Mouse (Mus musculus): Measurements from ENCODE around the gene BC061237.
"Not testable (repeated sequence)": the region's sequence is repeated elsewhere in the genome, so short reads cannot be mapped to it uniquely, and the experiment has no call there.

BC061237 gene

DNA sequence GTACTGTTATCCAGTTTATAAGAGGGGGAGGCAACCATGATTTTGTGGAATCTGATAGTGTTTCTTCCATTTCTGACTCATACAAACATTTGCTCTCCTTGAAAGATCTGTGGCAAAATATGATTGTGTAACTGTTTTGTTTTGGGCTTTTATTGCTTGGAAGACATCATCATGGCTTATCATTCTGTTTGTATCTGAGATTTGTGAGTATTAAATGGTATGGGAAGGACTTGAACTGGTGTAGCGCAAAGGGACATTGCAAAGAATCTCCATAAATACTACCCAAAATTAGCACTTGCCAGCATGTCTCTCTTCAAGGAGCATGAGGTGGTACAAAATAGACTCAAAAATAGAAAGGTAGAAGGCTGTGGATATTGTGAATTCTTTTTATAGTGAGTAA lies at the start of gene BC061237:
Gene BC061237, plus strand, starts transcription at position 301 of the 400 bp plus-strand sequence.
- not testable (repeated sequence) for DNase-seq (ENCODE audit: low read depth, low spot score)

DNA sequence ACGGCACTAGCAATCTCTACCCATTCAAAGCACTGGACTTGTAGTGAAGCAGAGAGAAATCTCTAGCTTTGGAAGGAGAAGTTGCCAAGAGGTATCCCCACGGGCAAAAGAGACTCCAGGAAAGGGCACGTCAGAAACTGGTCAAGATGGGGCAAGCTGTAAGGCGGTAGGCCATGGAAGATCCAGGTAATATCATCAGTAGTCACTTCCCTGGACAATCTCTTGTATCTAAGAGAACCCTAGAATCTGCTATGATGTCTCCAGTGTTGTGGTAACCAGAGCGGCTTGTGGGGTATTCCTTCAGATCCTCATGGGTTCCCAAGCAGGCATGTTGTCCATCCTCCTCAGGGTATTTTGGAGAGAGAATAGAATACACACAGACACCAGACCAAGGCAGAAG lies 25.7 kb downstream of the BC061237 start, which contains the start of gene Gm17093:
Gene Gm17093, plus strand, starts transcription at position 301 of the 400 bp plus-strand sequence.
- not testable (repeated sequence) for DNase-seq (ENCODE audit: low read depth, low spot score)

DNA sequence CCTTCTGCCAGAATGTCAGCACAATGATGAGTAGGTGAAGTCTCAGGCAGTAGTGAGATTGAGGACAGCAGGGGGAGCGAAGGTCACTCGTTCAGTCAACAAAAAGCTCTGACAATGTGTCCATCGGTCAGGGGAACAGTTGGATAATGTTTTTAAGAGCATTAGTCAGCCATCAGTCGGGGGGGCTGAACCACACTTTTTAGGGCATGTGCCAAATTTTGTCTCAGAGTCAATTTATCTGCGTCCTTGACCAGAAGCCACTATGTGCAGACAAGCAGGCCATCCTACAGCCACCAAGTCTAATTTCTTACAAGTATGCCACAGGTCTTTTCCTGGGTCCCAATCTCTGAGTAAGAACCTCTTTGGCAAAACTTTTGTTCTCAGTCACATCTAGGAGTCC lies 55.7 kb downstream of the BC061237 start:
- not testable (repeated sequence) for DNase-seq (ENCODE audit: low read depth, low spot score)
